Mouse (Mus musculus) cerebral cortex, adult 2 months (tissue): ENCODE results near the gene Ndufaf7.

ENCODE experiments used
- WGBS: fragments of 180-500 bp; shearing (Covaris S2); methylation state at CpG from one replicate; pipeline ENCODE4 v1.1.7; 2018; 5-methylcytosine and 5-hydroxymethylcytosine counted together

Ndufaf7 gene

DNA sequence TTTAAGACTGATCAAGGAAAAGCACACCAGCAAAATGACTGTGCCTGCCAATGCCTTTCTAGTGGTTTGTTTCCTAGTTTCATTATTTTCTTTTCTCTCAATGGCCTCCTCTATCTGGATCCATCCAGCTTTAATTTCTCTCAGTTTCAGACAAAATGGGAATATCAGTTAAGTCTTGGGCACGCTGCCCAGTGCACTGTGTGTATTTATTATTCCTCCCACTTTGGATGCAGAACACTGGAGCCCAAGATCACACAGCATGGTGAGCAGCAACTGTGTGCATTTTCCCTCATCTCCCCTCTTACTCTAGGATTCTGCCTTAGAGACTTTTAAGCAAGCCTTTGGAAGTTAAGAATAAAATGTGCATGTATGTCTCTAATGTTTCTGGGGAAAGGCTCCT, 27.5 kb downstream of the Ndufaf7 start:
- 50% methylated on average over 1 of the region's 1 CpGs for WGBS

DNA sequence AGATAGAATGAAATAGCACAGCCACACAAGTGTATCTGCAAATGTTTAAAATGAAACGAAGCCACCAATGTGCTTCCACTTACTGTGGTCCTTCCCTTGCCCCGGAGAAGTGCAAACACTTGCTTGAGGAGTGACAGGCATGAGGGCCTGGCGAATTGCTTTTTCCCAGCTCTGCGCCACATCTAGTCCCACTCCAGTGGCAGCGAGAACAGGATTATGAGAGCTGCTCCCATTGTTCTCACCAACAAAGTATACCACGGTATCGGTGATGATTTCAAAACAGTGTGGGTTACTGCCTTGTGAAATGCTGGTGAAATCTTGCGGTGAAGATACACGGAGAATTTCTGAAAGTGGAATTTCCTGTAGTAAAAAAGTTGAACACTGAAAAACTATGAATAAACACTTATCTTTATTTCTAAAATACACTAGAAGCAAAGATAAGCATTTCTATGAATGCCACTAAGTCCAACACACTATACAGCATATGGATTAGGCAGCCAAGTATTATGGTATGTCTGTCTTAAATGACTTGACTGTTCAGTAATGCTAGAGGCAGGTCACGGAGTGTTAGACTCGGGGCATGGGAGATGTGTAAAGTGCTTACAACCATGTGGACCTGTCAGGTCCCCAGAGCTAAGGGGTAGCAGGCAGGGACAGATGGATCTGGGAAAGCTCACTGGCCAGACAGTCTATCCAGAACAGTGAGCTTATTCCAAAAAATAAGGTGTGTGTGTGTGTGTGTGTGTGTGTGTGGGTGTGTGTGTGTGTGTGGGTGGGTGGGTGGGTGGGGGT, 29.4 kb downstream of the Ndufaf7 start:
- 91% methylated on average over 11 of the region's 11 CpGs for WGBS

DNA sequence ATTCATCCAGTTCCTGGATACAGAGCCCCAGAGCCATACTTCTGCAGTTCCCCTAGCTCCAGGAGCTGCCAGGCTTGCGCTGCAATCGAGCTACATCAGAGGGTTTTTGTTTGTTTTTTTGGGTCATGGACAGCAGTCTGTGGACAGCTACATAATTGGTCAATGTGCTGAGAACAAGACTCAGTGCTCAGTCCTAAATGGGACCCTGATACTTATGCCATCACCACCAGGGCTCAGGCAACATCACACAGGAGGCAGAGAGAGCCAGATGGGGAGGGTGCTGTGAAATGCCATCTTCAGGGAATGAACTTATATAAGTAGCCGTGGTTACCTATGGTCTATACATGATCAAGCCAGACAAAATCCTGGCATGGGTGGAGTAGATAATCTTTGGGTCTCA, 31.6 kb downstream of the Ndufaf7 start:
- 68% methylated on average over 3 of the region's 3 CpGs for WGBS

DNA sequence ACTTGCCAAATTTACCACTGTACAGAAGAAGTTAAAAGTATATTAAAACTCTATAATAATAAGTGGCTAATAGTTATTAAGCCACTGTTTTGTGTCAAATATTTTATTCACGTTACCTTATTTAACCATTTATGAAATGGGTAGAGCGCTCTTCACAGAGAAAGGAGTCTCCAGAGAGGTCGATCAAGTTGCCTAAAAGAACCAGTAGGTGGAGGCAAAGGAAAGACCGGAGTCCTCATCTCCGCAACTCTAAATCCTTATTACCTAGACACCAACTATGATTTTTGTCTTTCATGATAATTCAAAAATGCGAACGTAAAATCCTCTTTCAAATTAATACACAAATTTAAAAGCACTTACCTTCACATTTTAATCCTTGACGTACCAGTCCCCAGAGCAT, 46.2 kb downstream of the Ndufaf7 start:
- WGBS = 79% methylated on average over 8 of the region's 8 CpGs

DNA sequence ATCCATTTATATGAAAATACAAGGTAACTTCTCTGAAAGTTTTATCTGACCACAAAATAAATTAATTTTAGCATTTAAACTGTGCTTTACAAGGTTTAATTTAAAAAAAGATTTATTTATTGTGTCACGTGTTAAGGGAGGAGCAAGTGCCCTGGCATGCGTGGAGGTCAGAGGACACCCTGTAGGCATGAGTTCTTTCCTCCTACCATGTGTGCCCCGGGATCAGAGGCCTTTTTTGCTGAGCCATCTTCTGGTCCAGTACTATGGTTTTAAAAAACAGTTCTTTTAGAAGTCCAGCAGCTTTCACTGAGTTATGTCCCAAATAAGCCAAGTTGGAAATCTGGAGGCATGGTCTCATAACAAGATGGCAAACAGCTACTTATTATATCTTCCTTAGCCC, 46.8 kb downstream of the Ndufaf7 start:
- WGBS = 90% methylated on average over 3 of the region's 3 CpGs

DNA sequence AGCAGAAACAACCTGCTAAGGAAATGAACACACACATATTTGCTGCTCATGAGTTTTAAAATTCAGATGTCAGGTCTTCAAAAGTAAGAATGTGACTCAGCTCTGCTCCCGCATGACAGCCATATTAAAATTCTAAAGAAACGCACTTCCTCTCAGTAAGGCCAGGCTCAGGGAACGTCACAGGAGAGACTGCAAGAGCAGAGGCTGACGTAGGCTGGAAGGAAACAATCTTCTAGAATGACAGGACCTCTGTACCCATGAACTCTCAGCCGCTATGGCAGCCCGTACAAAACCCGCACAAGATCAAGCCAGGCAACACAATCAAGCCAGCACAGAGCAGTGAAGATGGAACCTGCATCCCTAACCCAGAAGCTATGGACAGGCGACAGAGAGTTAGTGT, 52.1 kb downstream of the Ndufaf7 start:
- 76% methylated on average over 8 of the region's 8 CpGs for WGBS

DNA sequence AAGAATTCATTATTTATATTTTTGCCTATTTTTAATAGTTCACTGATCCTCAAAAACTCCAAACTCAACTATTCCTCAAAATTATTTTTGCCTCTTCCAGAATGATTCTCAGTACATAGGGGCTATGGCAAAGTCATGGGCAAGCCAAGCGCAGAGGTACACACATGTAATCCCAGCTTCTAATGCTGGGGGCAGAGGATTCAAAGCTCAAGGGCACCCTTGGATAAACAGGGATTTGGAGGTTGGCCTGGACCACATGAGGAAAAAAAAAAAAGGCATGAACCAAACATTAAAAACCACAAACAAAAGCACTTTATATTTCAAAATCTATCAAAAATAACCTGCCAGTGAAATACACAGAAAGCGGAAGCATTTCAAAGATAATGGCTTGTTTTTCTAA, 54.6 kb downstream of the Ndufaf7 start:
- 98% methylated on average over 2 of the region's 2 CpGs for WGBS

DNA sequence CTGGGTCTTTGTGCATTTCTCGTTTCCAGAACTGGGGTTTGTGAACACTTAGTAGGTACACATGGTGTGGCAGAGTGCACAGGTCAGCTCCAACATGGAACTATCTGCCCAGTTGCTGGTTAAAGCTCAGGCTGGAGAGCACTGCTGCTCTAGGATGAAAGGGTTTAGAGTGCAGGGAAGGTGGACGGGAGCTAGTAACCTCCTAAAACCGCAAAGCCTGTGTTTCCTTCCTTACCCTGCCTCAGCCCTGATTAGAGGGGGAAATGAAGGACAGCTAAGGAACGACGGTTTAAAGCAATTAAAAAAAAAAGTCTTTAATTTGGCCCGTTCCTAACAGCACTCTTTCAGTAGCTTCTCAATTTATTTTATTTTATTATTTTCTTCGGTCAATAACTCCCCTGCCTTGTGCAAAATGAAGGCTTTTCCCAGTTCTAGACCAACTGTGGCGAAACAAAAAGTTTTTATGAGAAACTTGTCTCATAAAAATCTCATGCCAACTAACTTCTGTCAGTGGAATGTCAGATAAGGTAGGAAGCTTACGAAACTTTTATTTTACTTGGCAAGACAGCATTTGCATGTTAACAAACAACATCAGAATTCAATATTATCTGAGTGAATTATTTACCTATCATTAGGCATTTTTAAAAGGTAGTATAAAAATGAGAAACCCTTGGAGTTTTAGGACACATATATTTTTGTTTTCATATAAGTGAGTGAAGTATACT, 55.5 kb downstream of the Ndufaf7 start:
- WGBS = 67% methylated on average over 9 of the region's 9 CpGs

DNA sequence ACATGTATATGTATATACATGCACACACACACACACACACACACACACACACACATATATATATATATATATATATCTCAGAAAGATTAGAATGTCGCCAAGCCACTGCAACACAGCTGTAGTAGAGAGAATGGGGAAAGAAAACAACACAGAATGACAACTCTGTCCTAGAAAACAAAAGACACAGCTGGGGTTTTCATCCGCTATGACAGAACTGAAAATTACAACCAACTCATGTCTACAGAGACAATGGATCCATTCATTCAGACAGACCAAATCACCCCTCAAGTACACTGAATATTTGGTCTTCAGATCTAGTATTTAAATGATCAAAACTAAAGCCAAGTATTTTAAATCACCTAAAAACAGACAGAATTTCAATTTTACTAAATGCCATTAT, 56.7 kb downstream of the Ndufaf7 start:
- WGBS = 71% methylated on average over 2 of the region's 2 CpGs

DNA sequence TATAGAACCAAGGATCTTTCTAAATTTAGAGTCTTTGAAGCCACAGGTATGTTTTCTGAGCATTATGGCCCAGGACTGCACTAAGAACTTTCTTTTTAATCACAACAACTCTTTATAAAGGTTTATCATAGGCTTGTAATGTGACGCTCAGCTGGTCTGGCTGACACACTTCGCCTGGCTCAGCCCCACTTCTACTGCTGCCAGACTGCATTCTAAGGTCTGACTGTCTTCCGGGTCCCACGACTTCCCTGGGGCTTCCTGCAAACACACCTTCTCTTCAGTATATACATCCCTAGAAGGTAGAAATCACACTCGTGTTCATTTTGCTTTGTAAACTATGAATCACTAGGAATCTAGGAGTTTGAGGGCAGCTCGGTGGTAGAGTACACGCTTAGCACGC, 57.4 kb downstream of the Ndufaf7 start:
- WGBS = 71% methylated on average over 8 of the region's 8 CpGs

DNA sequence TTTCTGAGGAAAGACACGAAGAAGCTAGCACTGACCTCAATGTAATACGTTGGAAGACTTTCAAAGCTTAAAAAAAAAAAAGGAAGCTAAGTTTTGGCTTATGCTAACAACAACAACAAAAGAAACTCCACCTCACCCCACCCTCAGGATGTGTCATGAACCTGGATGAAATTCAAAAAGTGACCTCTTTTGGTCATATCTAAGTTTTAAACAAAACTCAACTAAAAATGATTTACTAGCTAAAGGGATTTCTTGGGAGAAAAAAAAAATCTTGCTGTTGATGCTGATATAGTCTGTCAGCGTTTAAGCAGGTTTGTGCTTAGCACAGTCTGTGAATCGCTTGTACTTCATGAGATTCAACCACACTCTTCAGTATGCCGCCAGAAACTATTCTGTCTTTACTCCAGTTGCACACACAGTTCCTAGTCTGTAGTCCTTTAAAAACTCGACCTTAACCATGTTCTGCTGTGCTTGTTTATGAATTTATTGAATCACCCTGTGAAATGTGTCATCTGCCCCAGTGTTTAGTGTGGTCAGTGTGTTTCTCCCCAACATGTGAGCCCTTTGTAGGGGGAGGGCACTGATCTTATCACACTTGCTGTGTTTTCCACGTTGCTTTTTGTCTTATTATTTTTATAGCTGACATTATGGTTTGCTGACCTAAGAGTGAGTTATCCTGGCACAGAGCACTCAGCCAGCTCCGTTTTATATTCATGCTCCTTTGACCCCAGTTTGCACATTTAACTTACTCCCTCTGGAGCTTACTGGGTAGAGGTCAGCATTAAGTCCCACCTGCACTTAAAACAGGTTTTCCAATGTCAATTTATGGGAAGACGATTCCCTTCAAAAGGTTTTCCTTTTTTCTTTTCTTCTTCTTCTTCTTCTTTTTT, 58.2 kb downstream of the Ndufaf7 start:
- 50% methylated on average over 9 of the region's 9 CpGs for WGBS
